Mouse (Mus musculus) heart, embryonic 10.5 days (tissue): Measurements from ENCODE around the gene Ggct. TPM values are rescaled to one million over a fixed set of nuclear protein-coding genes. Genes with fewer than 3 reads are reported as not detected.
"Not testable (repeated sequence)": the region's sequence is repeated elsewhere in the genome, so short reads cannot be mapped to it uniquely, and the experiment has no call there.

ENCODE experiments used
- DNase-seq: peaks from one replicate; pipeline ENCODE4 v3.0.0-alpha.2; 2017; ENCODE audit warnings: low spot score
- H3K27ac ChIP-seq: fragments of 300-500 bp; sonication (generic); 2 replicates; pipeline ENCODE4 v1.5.1; 2016; ENCODE audit warnings: mild to moderate bottlenecking
- H3K27me3 ChIP-seq: fragments of 300-500 bp; sonication (generic); 2 replicates; pipeline ENCODE4 v1.6.1; 2016; ENCODE audit warnings: mild to moderate bottlenecking; ENCODE audit not compliant: poor library complexity, insufficient read depth, severe bottlenecking
- H3K36me3 ChIP-seq: fragments of 300-500 bp; sonication (generic); 2 replicates; pipeline ENCODE4 v1.6.1; 2016; ENCODE audit warnings: mild to moderate bottlenecking, moderate library complexity
- H3K4me1 ChIP-seq: fragments of 300-500 bp; sonication (generic); 2 replicates; pipeline ENCODE4 v1.6.1; 2016; ENCODE audit warnings: mild to moderate bottlenecking
- H3K4me3 ChIP-seq: fragments of 300-500 bp; sonication (generic); 2 replicates; pipeline ENCODE4 v1.5.1; 2016; ENCODE audit warnings: mild to moderate bottlenecking, moderate library complexity
- H3K9me3 ChIP-seq: fragments of 300-500 bp; sonication (generic); 2 replicates; pipeline ENCODE4 v1.6.1; 2016; ENCODE audit warnings: mild to moderate bottlenecking, moderate library complexity
- WGBS: fragments of 180-500 bp; shearing (Covaris S2); methylation state at CpG from one replicate; pipeline ENCODE4 v1.1.7; 2016; 5-methylcytosine and 5-hydroxymethylcytosine counted together
- polyA plus RNA-seq: library from polyadenylated mRNA; unstranded; fragments of >200 nt; fragmentation: Nextera tagmentation; extraction: Ambion mirVana; gene quantifications from 2 replicates; pipeline ENCODE4 v1.2.1, GENCODE M21; 2016

Ggct gene
- polyA plus RNA-seq, 1 experiment from 2014 or later, result 8.3 TPM

DNA sequence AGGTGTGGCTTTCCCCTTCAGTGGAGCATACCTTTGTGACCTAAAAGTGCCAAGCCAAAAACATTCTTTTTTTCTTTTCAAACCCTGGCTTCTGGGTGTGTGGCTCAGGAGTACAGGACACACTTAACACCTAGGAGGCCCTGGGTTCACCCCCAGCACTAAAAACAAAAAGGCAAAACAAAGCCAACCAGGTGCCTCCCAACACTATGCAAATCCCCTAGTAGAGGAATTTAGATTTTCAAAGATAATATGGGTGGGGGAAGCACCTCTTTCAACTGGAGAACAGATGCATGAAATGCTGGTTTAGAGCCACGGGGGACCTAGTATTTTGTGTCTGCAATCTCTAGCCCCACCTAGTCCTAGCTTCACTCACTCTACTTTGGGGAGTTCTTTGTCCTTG is 28.0 kb downstream of the Ggct start:
- Histone ChIP-seq H3K27me3 (peaks cover 25% of the 10 kb centered on the region; the same call in 1 of the 2 replicates), H3K27ac (no peak overlapping the region), H3K9me3 (no peaks in the 10 kb centered on the region), H3K4me1 (no peaks in the 10 kb centered on the region), H3K36me3 (no peaks in the 10 kb centered on the region), H3K4me3 (no peak overlapping the region)
- no peak for DNase-seq
- WGBS, result 71% methylated on average over 1 of the region's 1 CpGs

GRCm38 (mm10) chr6:54963599-54963998 is 29.2 kb downstream of the Ggct start:
- no peaks in the 10 kb centered on the region for H3K36me3 ChIP-seq
- no peaks in the 10 kb centered on the region for H3K4me1 ChIP-seq
- H3K27ac ChIP-seq, result no peak overlapping the region
- H3K27me3 ChIP-seq, result peaks cover 21% of the 10 kb centered on the region; the same call in 1 of the 2 replicates
- H3K4me3 ChIP-seq, result no peak overlapping the region
- no peaks in the 10 kb centered on the region for H3K9me3 ChIP-seq
- no peak for DNase-seq
- 78% methylated on average over 2 of the region's 2 CpGs for WGBS

DNA sequence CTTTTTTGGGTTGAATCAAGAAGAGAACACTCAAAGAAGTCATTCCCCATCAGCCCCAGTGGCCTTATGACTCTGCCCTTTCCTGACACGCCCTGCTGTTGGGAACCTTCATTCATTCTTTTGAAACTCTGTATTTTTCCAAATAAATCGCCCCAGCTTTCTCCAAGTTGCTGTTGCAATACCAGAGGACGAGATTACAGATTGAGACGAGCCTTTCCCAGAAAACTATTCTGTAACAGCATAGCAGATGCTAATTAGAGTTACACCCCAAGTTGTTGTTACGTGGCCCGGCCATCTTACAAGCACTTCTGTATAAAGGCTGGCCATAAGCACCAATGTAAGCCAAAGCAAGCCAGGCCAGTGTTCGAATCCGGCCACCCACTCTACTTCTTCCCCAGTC is 35.1 kb downstream of the Ggct start:
- Histone ChIP-seq H3K27me3 (no peaks in the 10 kb centered on the region), H3K27ac (no peak overlapping the region), H3K4me3 (no peak overlapping the region), H3K36me3 (no peaks in the 10 kb centered on the region), H3K9me3 (no peaks in the 10 kb centered on the region), H3K4me1 (peaks cover 9% of the 10 kb centered on the region)
- 86% methylated on average over 8 of the region's 8 CpGs for WGBS
- no peak for DNase-seq

DNA sequence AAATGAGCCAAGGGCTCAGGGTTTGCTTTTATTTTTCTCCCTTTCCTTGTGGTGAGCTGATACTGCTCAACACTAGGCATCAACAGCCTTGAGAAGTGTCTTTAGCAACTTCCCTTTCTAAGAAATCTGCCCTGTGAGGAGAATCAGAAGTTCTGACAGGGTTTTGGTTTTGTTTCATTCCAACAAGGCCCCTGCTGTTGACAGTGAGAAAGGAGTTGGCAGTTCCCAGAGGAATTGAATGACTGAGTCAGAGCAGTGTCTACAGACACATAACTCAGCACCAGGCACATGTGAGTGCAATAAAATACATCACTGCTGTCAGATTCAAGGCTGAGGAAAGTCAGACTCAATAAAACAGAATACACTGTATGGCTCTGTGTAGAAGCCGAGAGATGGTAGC is 36.3 kb downstream of the Ggct start:
- Histone ChIP-seq H3K27ac (no peak overlapping the region), H3K4me3 (no peak overlapping the region), H3K36me3 (no peaks in the 10 kb centered on the region), H3K27me3 (no peaks in the 10 kb centered on the region), H3K9me3 (no peaks in the 10 kb centered on the region), H3K4me1 (peaks cover 9% of the 10 kb centered on the region)
- no peak for DNase-seq
- 61% methylated on average over 1 of the region's 1 CpGs for WGBS

GRCm38 (mm10) chr6:54955949-54956348 is 36.8 kb downstream of the Ggct start:
- Histone ChIP-seq H3K36me3 (no peaks in the 10 kb centered on the region), H3K27me3 (no peaks in the 10 kb centered on the region)
- no peak for DNase-seq

GRCm38 (mm10) chr6:54954659-54955414 is 37.9 kb downstream of the Ggct start:
- Histone ChIP-seq H3K9me3 (no peaks in the 10 kb centered on the region), H3K27me3 (no peaks in the 10 kb centered on the region), H3K4me3 (no peak overlapping the region), H3K27ac (peak overlapping the region; percentile 37; the same call in 1 of the 2 replicates), H3K4me1 (peaks cover 9% of the 10 kb centered on the region), H3K36me3 (no peaks in the 10 kb centered on the region)
- 44% methylated on average over 10 of the region's 10 CpGs for WGBS
- no peak for DNase-seq

More at GRCm38 (mm10) chr6:54955949-54956348, 36.8 kb downstream of the Ggct start:
- Histone ChIP-seq H3K4me3 (no peak overlapping the region), H3K9me3 (no peaks in the 10 kb centered on the region), H3K4me1 (peaks cover 9% of the 10 kb centered on the region), H3K27ac (no peak overlapping the region)

- H3K4me3 ChIP-seq, H3K9me3 ChIP-seq, DNase-seq, H3K36me3 ChIP-seq, H3K27me3 ChIP-seq, H3K27ac ChIP-seq: not testable (repeated sequence)
- 89% methylated on average over 4 of the region's 4 CpGs for WGBS
- peaks cover 12% of the 10 kb centered on the region for H3K4me1 ChIP-seq
These were observed 39.4 kb downstream of the Ggct start for GRCm38 (mm10) chr6:54953399-54953798.

DNA sequence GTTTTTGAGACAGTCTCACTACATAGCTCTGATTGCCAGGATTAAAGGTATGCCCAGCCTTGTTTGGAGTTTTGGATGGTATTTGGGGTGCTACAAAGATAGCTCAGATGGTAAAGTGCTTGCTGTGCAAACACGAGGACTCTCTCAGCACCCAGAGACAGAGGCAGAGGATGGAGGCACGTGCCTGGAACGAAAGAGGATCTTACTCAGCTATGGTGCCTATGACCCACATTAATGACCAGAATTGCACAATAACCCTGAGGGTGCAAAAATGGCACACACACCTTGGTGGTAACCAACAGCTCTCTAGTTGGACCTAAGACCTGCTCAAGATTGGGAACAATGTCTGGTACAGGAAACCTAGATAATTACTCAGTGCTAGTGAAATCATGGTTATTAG is 40.2 kb downstream of the Ggct start:
- 89% methylated on average over 3 of the region's 3 CpGs for WGBS
- Histone ChIP-seq H3K36me3 (no peaks in the 10 kb centered on the region), H3K27ac (no peak overlapping the region), H3K4me1 (peaks cover 12% of the 10 kb centered on the region), H3K27me3 (0 out of 2 replicates have a peak, but pooled peaks cover 3% of the 10 kb centered on the region), H3K4me3 (no peak overlapping the region), H3K9me3 (no peaks in the 10 kb centered on the region)
- DNase-seq, result no peak

- Histone ChIP-seq H3K4me1 (peaks cover 14% of the 10 kb centered on the region), H3K27ac (no peak overlapping the region), H3K9me3 (no peaks in the 10 kb centered on the region), H3K36me3 (no peaks in the 10 kb centered on the region), H3K27me3 (peaks cover 22% of the 10 kb centered on the region), H3K4me3 (no peak overlapping the region)
- no peak for DNase-seq
- WGBS, result 75% methylated on average over 5 of the region's 5 CpGs
These were observed 44.1 kb downstream of the Ggct start for GRCm38 (mm10) chr6:54948682-54949081.

- Histone ChIP-seq H3K4me1 (peaks cover 18% of the 10 kb centered on the region), H3K27me3 (peaks cover 45% of the 10 kb centered on the region), H3K9me3 (no peaks in the 10 kb centered on the region), H3K4me3 (no peak overlapping the region), H3K27ac (no peak overlapping the region), H3K36me3 (no peaks in the 10 kb centered on the region)
- no peak for DNase-seq
- WGBS, result 73% methylated on average over 4 of the region's 4 CpGs
These were observed 46.4 kb downstream of the Ggct start for GRCm38 (mm10) chr6:54946241-54946953.

DNA sequence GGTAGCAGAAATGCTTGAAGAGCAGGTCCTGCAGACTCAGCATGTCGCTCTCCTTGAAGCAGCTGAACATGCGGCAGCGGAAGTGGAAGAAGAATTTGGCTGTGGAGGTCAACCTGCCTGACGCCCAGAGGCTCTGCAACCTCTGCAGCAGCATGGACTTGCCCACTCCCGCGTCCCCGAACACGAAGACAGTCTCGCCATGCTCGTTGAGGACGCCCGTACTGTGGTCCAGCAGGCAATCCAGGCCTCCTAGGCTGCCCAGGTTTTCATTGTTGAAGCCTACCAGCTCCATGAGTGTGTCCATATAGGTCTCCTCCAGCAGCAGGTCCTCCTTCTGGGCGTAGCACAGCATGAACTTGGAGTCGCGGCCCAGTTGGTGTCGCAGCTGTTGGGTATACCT is 48.2 kb downstream of the Ggct start:
- no peaks in the 10 kb centered on the region for H3K36me3 ChIP-seq
- peaks cover 47% of the 10 kb centered on the region for H3K27me3 ChIP-seq
- no peak overlapping the region for H3K27ac ChIP-seq
- 69% methylated on average over 16 of the region's 16 CpGs for WGBS
- H3K4me3 ChIP-seq, result peak overlapping the region; percentile 38; the same call in 1 of the 2 replicates
- DNase-seq, result no peak
- H3K4me1 ChIP-seq, result peaks cover 23% of the 10 kb centered on the region
- no peaks in the 10 kb centered on the region for H3K9me3 ChIP-seq

- Histone ChIP-seq H3K9me3 (no peaks in the 10 kb centered on the region), H3K4me3 (peak overlapping the region; percentile 38), H3K4me1 (peaks cover 22% of the 10 kb centered on the region), H3K27ac (0 out of 2 replicates have a peak overlapping the region, but pooled peaks have one; percentile 12), H3K36me3 (no peaks in the 10 kb centered on the region), H3K27me3 (peaks cover 51% of the 10 kb centered on the region)
- WGBS, result 46% methylated on average over 24 of the region's 24 CpGs
- DNase-seq, result no peak
These were observed 49.0 kb downstream of the Ggct start for GRCm38 (mm10) chr6:54943753-54944152.

GRCm38 (mm10) chr6:54943292-54943691 is 49.5 kb downstream of the Ggct start:
- DNase-seq, result no peak
- 58% methylated on average over 16 of the region's 16 CpGs for WGBS
- Histone ChIP-seq H3K4me1 (peaks cover 20% of the 10 kb centered on the region), H3K4me3 (peak overlapping the region; percentile 38), H3K9me3 (no peaks in the 10 kb centered on the region), H3K27me3 (peaks cover 51% of the 10 kb centered on the region), H3K36me3 (no peaks in the 10 kb centered on the region), H3K27ac (0 out of 2 replicates have a peak overlapping the region, but pooled peaks have one; percentile 12)
